Mouse (Mus musculus) cortical plate, adult 2 months (tissue): Measurements from ENCODE around the gene Traf3.

ENCODE experiments used
- CTCF ChIP-seq: fragments of 200-500 bp; IDR thresholded peaks from 2 replicates; pipeline ENCODE4 v1.5.1; 2011; ENCODE audit warnings: mild to moderate bottlenecking, control low read depth, low read length; ENCODE audit not compliant: insufficient read depth; ENCODE audit errors: extremely low read depth
- POLR2A ChIP-seq: fragments of 200-500 bp; IDR thresholded peaks from 2 replicates; pipeline ENCODE4 v1.6.1; 2011; ENCODE audit warnings: mild to moderate bottlenecking, low read length, control low read depth; ENCODE audit not compliant: insufficient read depth; ENCODE audit errors: extremely low read depth

- TF ChIP-seq POLR2A, result no peak
- no peak for TF ChIP-seq CTCF
Observed at GRCm38 (mm10) chr12:111190891-111191290, 24.7 kb downstream of the Traf3 start.
